Mouse (Mus musculus) intestine, postnatal 0 days (tissue): ENCODE data around the gene Olfr1484. TPM values are rescaled to one million over a fixed set of nuclear protein-coding genes. Genes with fewer than 3 reads are reported as not detected.
"Not testable (repeated sequence)": the region's sequence is repeated elsewhere in the genome, so short reads cannot be mapped to it uniquely, and the experiment has no call there.

Experiments
- ATAC-seq: fragments of 200-750 bp; cut with Nextera tagmentation; 2 replicates; pipeline ENCODE4 v1.8.0; 2017; ENCODE audit warnings: mild to moderate bottlenecking, moderate TSS enrichment, moderate library complexity
- H3K27ac ChIP-seq: fragments of 300-500 bp; sonication (generic); 2 replicates; pipeline ENCODE4 v1.5.1; 2014; ENCODE audit warnings: mild to moderate bottlenecking, low read depth, low read length, moderate library complexity
- H3K27me3 ChIP-seq: fragments of 300-500 bp; sonication (generic); replicated peaks from 2 replicates; pipeline ENCODE4 v1.6.1; 2014; ENCODE audit warnings: low read length, mixed read lengths; ENCODE audit not compliant: control insufficient read depth, insufficient read depth
- H3K36me3 ChIP-seq: fragments of 300-500 bp; sonication (generic); 2 replicates; pipeline ENCODE4 v1.6.1; 2014; ENCODE audit warnings: mild to moderate bottlenecking, moderate library complexity; ENCODE audit not compliant: control insufficient read depth, insufficient read depth
- H3K4me1 ChIP-seq: fragments of 300-500 bp; sonication (generic); replicated peaks from 2 replicates; pipeline ENCODE4 v1.6.1; 2014; ENCODE audit warnings: antibody characterized with exemption, low read length, mixed read lengths; ENCODE audit not compliant: control insufficient read depth, insufficient read depth
- H3K4me2 ChIP-seq: fragments of 300-500 bp; sonication (generic); replicated peaks from 2 replicates; pipeline ENCODE4 v1.6.1; 2014; ENCODE audit warnings: low read depth, mild to moderate bottlenecking, moderate library complexity
- H3K4me3 ChIP-seq: fragments of 300-500 bp; sonication (generic); 2 replicates; pipeline ENCODE4 v1.5.1; 2014; ENCODE audit warnings: low read depth, low read length
- H3K9ac ChIP-seq: fragments of 300-500 bp; sonication (generic); 2 replicates; pipeline ENCODE4 v1.6.1; 2014; ENCODE audit warnings: mild to moderate bottlenecking, low read depth, low read length
- H3K9me3 ChIP-seq: fragments of 300-500 bp; sonication (generic); 2 replicates; pipeline ENCODE4 v1.6.1; 2016; ENCODE audit warnings: mixed run types; ENCODE audit not compliant: control insufficient read depth
- CTCF ChIP-seq: sonication (generic); IDR thresholded peaks from 2 replicates; pipeline ENCODE4 v1.5.1; 2016; ENCODE audit warnings: low read depth, mild to moderate bottlenecking, control low read depth, antibody characterized with exemption, moderate library complexity
- WGBS: fragments of 180-500 bp; shearing (Covaris S2); extraction: QIAGEN DNeasy Blood & Tissue Kit; methylation state at CpG from one replicate; pipeline ENCODE4 v1.1.7; 2014; 5-methylcytosine and 5-hydroxymethylcytosine counted together
- microRNA-seq: library from miRNA; unstranded; fragments of <30 nt; microRNA quantifications from one replicate; pipeline ENCODE4, GENCODE M21; 2016
- polyA plus RNA-seq: library from polyadenylated mRNA; unstranded; fragments of >200 nt; fragmentation: Nextera tagmentation; extraction: Ambion mirVana; gene quantifications from 2 replicates; pipeline ENCODE4 v1.2.1, GENCODE M21; 2015

Olfr1484 gene
- not detected in 2 replicates for polyA plus RNA-seq

- H3K27ac ChIP-seq, result no peak within 1 kb of the TSS
- ATAC-seq, result no peak
- no peaks in the 10 kb centered on the region for H3K27me3 ChIP-seq
- TF ChIP-seq CTCF, result no peak
- H3K9ac ChIP-seq, result no peak within 1 kb of the TSS
- no peaks in the 10 kb centered on the region for H3K36me3 ChIP-seq
- no peaks in the 10 kb centered on the region for H3K4me1 ChIP-seq
- no peaks in the 10 kb centered on the region for H3K9me3 ChIP-seq
- no peak within 1 kb of the TSS for H3K4me3 ChIP-seq
- no peak within 1 kb of the TSS for H3K4me2 ChIP-seq
- WGBS, result 85% methylated on average over 1 of the region's 1 CpGs
Observed at GRCm38 (mm10) chr19:13583211-13583610, at the start of gene Olfr1484. Olfr1484 (plus strand) TSS chr19:13583511.

DNA sequence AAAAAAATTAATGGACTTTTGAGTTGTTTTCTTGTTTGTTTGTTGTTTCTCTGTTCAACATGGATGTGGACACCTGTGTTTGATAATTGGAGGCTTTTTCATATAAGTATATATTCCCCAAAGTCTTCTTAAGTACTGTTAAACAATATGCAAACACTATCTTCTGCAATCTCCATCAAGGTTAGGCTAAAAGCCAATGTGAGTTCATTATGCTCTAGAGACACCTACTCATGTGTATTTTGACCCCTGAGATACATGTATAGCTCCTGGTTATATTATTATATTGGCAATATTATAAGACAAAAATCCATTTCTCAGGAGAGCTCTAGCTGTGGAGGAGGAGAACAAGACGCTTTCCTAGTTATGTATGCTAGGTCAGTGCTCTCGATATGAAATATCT is 33.8 kb downstream of the Olfr1484 start, which contains the start of gene Olfr1487:
Gene Olfr1487 (plus strand): TSS at position 301 of the 400 bp plus-strand sequence.
- not testable (repeated sequence) for H3K9me3 ChIP-seq, ATAC-seq, H3K9ac ChIP-seq, H3K27ac ChIP-seq, H3K36me3 ChIP-seq, H3K4me2 ChIP-seq, H3K4me3 ChIP-seq, H3K4me1 ChIP-seq, H3K27me3 ChIP-seq
- WGBS, result 86% methylated on average over 2 of the region's 2 CpGs

DNA sequence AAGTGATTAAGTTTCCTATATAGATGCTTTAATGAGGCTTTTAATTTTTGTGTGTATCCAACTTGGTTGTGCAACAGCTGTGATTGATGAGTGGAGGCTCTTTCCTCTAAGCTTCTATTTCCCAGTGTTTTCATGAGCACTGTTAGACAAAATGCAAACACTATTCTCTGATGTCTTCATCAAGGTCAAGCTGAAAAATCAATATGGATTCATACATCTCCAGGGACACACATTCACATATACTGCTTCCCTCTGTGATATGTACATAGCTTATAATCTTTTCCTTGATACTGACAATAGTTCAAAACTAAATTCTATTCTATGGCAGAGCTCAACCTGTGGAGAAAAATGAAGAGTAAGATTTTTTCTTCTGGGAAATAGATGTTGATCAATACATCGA is 48.0 kb downstream of the Olfr1484 start, which contains the start of gene Olfr1489:
Gene Olfr1489 (plus strand): TSS at position 301 of the 400 bp plus-strand sequence.
- H3K9me3 ChIP-seq, result no peaks in the 10 kb centered on the region
- no peaks in the 10 kb centered on the region for H3K36me3 ChIP-seq
- no peak within 1 kb of the TSS for H3K4me3 ChIP-seq
- no peak for ATAC-seq
- TF ChIP-seq CTCF, result no peak
- H3K9ac ChIP-seq, result no peak within 1 kb of the TSS
- H3K4me2 ChIP-seq, result no peak within 1 kb of the TSS
- WGBS, result 85% methylated on average over 1 of the region's 1 CpGs
- no peaks in the 10 kb centered on the region for H3K27me3 ChIP-seq
- no peak within 1 kb of the TSS for H3K27ac ChIP-seq
- H3K4me1 ChIP-seq, result no peaks in the 10 kb centered on the region

Small RNA genes lying within 50 kb of the gene (microRNA-seq; reads per million reads assigned to microRNA genes)
- not detected for gene Gm22323
- gene Gm23931, result not detected

Other genes with a start within 250 kb of the Olfr1484 start
- not detected in 2 replicates for gene Olfr1466, start 244.6 kb upstream of the Olfr1484 start, polyA plus RNA-seq
- not detected in 2 replicates for gene Olfr1467, start 221.3 kb upstream of the Olfr1484 start, polyA plus RNA-seq
- not detected in 2 replicates for gene Olfr1469, start 175.7 kb upstream of the Olfr1484 start, polyA plus RNA-seq
- not detected in 2 replicates for gene Olfr1471, start 140.1 kb upstream of the Olfr1484 start, polyA plus RNA-seq
- not detected in 2 replicates for gene Olfr1472, start 127.4 kb upstream of the Olfr1484 start, polyA plus RNA-seq
- not detected in 2 replicates for gene Olfr1474, start 113.9 kb upstream of the Olfr1484 start, polyA plus RNA-seq
- gene Olfr1475, start 103.3 kb upstream of the Olfr1484 start, polyA plus RNA-seq, result not detected in 2 replicates
- gene Olfr1477, start 83.0 kb upstream of the Olfr1484 start, polyA plus RNA-seq, result not detected in 2 replicates
- not detected in 2 replicates for gene Olfr1480, start 55.6 kb upstream of the Olfr1484 start, polyA plus RNA-seq
- not detected in 2 replicates for gene Olfr1487, start 33.9 kb downstream of the Olfr1484 start, polyA plus RNA-seq
- gene Olfr1489, start 48.1 kb downstream of the Olfr1484 start, polyA plus RNA-seq, result not detected in 2 replicates
- not detected in 2 replicates for gene Olfr1490, start 67.6 kb downstream of the Olfr1484 start, polyA plus RNA-seq
- not detected in 2 replicates for gene Olfr1491, start 113.8 kb downstream of the Olfr1484 start, polyA plus RNA-seq
- gene Olfr1493-ps1, start 139.8 kb downstream of the Olfr1484 start, polyA plus RNA-seq, result not detected in 2 replicates
- not detected in 2 replicates for gene Olfr1494, start 156.2 kb downstream of the Olfr1484 start, polyA plus RNA-seq
- not detected in 2 replicates for gene Olfr1495, start 181.1 kb downstream of the Olfr1484 start, polyA plus RNA-seq
- not detected in 2 replicates for gene Olfr1496, start 194.4 kb downstream of the Olfr1484 start, polyA plus RNA-seq
- not detected in 2 replicates for gene Olfr1497, start 214.7 kb downstream of the Olfr1484 start, polyA plus RNA-seq
- gene Olfr1499, start 235.9 kb downstream of the Olfr1484 start, polyA plus RNA-seq, result not detected in 2 replicates
- gene Olfr1500, start 247.0 kb downstream of the Olfr1484 start, polyA plus RNA-seq, result not detected in 2 replicates